Mouse (Mus musculus) limb, embryonic 12.5 days (tissue): ENCODE data around the gene Dock8. TPM values are rescaled to one million over a fixed set of nuclear protein-coding genes. Genes with fewer than 3 reads are reported as not detected.

Experiments used
- ATAC-seq: fragments of 200-750 bp; cut with Nextera tagmentation; 2 replicates; pipeline ENCODE4 v1.8.0; 2017; ENCODE audit warnings: low read depth, moderate TSS enrichment; ENCODE audit not compliant: insufficient number of reproducible peaks, insufficient read depth, low FRiP score, low TSS enrichment
- H3K27ac ChIP-seq: fragments of 300-500 bp; sonication (generic); 2 replicates; pipeline ENCODE4 v1.5.1; 2016; ENCODE audit warnings: mild to moderate bottlenecking, moderate library complexity
- H3K27me3 ChIP-seq: fragments of 300-500 bp; sonication (generic); 2 replicates; pipeline ENCODE4 v1.6.1; 2016; ENCODE audit warnings: mild to moderate bottlenecking, moderate library complexity
- H3K36me3 ChIP-seq: fragments of 300-500 bp; sonication (generic); 2 replicates; pipeline ENCODE4 v1.6.1; 2016; ENCODE audit warnings: mild to moderate bottlenecking, moderate library complexity
- H3K4me1 ChIP-seq: fragments of 300-500 bp; sonication (generic); replicated peaks from 2 replicates; pipeline ENCODE4 v1.6.1; 2016
- H3K4me2 ChIP-seq: fragments of 300-500 bp; sonication (generic); 2 replicates; pipeline ENCODE4 v1.6.1; 2016; ENCODE audit warnings: mild to moderate bottlenecking, moderate library complexity
- H3K4me3 ChIP-seq: fragments of 300-500 bp; sonication (generic); replicated peaks from 2 replicates; pipeline ENCODE4 v1.5.1; 2016; ENCODE audit warnings: mild to moderate bottlenecking
- H3K9ac ChIP-seq: fragments of 300-500 bp; sonication (generic); replicated peaks from 2 replicates; pipeline ENCODE4 v1.6.1; 2016; ENCODE audit warnings: mild to moderate bottlenecking, moderate library complexity
- H3K9me3 ChIP-seq: fragments of 300-500 bp; sonication (generic); 2 replicates; pipeline ENCODE4 v1.6.1; 2016; ENCODE audit warnings: mild to moderate bottlenecking, moderate library complexity
- WGBS: fragments of 180-500 bp; shearing (Covaris S2); methylation state at CpG from one replicate; pipeline ENCODE4 v1.1.7; 2016; 5-methylcytosine and 5-hydroxymethylcytosine counted together
- polyA plus RNA-seq: library from polyadenylated mRNA; unstranded; fragments of >200 nt; fragmentation: Nextera tagmentation; extraction: Ambion mirVana; gene quantifications from 2 replicates; pipeline ENCODE4 v1.2.1, GENCODE M21; 2016

The Dock8 gene
- polyA plus RNA-seq, 1 experiment from 2014 or later = 2.7 TPM

GRCm38 (mm10) chr19:25062188-25062856 lies 63.0 kb downstream of the Dock8 start:
- no peak for ATAC-seq
- Histone ChIP-seq H3K27me3 (no peaks in the 10 kb centered on the region), H3K4me2 (no peak overlapping the region), H3K27ac (no peak overlapping the region), H3K9me3 (no peaks in the 10 kb centered on the region), H3K9ac (no peak overlapping the region), H3K4me3 (no peak overlapping the region), H3K36me3 (no peaks in the 10 kb centered on the region), H3K4me1 (peaks cover 14% of the 10 kb centered on the region)
- 86% methylated on average over 9 of the region's 9 CpGs for WGBS

- no peaks in the 10 kb centered on the region for H3K27me3 ChIP-seq
- ATAC-seq = no peak
- no peak overlapping the region for H3K9ac ChIP-seq
- H3K4me2 ChIP-seq = no peak overlapping the region
- no peaks in the 10 kb centered on the region for H3K36me3 ChIP-seq
- no peaks in the 10 kb centered on the region for H3K9me3 ChIP-seq
- H3K4me1 ChIP-seq = peaks cover 14% of the 10 kb centered on the region
- H3K27ac ChIP-seq = no peak overlapping the region
- 82% methylated on average over 2 of the region's 2 CpGs for WGBS
- H3K4me3 ChIP-seq = no peak overlapping the region
Measured at GRCm38 (mm10) chr19:25062857-25063240, 63.5 kb downstream of the Dock8 start.

GRCm38 (mm10) chr19:25066229-25066628 lies 66.9 kb downstream of the Dock8 start:
- no peak overlapping the region for H3K27ac ChIP-seq
- 88% methylated on average over 9 of the region's 9 CpGs for WGBS
- ATAC-seq = no peak

GRCm38 (mm10) chr19:25068518-25068917 lies 69.2 kb downstream of the Dock8 start:
- Histone ChIP-seq H3K27ac (no peak overlapping the region), H3K4me3 (no peak overlapping the region), H3K9me3 (no peaks in the 10 kb centered on the region), H3K9ac (no peak overlapping the region), H3K4me1 (no peaks in the 10 kb centered on the region), H3K4me2 (no peak overlapping the region), H3K36me3 (no peaks in the 10 kb centered on the region), H3K27me3 (no peaks in the 10 kb centered on the region)
- WGBS = 86% methylated on average over 8 of the region's 8 CpGs
- ATAC-seq = no peak

More at GRCm38 (mm10) chr19:25066229-25066628, 66.9 kb downstream of the Dock8 start:
- Histone ChIP-seq H3K9ac (no peak overlapping the region), H3K4me1 (peaks cover 2% of the 10 kb centered on the region; the same call in 1 of the 2 replicates), H3K9me3 (no peaks in the 10 kb centered on the region), H3K27me3 (no peaks in the 10 kb centered on the region), H3K36me3 (no peaks in the 10 kb centered on the region), H3K4me2 (no peak overlapping the region), H3K4me3 (no peak overlapping the region)

DNA sequence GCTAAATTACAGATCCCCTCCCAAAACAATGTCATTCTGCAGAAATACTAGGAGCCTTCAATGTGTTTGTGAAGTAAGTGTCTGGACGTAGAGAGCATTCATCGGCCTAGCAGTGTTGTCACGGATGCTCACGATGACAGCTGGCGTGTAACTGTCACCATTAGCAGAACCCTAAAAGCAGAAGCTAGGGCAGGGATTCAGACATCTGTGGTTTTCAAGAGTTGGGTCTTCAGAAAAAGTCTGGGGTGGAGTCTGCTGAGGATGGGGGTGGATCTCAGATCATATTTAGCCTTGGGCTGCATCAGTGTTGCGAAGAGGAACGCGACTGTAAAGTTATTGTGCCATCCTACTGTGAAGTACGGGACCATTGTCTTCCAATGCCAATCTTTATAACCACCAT lies 73.2 kb downstream of the Dock8 start:
- H3K27ac ChIP-seq = no peak overlapping the region
- no peak for ATAC-seq
- no peaks in the 10 kb centered on the region for H3K36me3 ChIP-seq
- H3K9me3 ChIP-seq = no peaks in the 10 kb centered on the region
- H3K9ac ChIP-seq = no peak overlapping the region
- WGBS = 91% methylated on average over 9 of the region's 9 CpGs
- H3K27me3 ChIP-seq = no peaks in the 10 kb centered on the region
- no peaks in the 10 kb centered on the region for H3K4me1 ChIP-seq
- H3K4me3 ChIP-seq = no peak overlapping the region
- H3K4me2 ChIP-seq = no peak overlapping the region

GRCm38 (mm10) chr19:25074741-25075140 lies 75.4 kb downstream of the Dock8 start:
- Histone ChIP-seq H3K4me1 (no peaks in the 10 kb centered on the region), H3K4me3 (no peak overlapping the region), H3K36me3 (no peaks in the 10 kb centered on the region), H3K27ac (no peak overlapping the region), H3K27me3 (no peaks in the 10 kb centered on the region), H3K9ac (no peak overlapping the region), H3K9me3 (no peaks in the 10 kb centered on the region), H3K4me2 (no peak overlapping the region)
- 80% methylated on average over 6 of the region's 6 CpGs for WGBS
- ATAC-seq = no peak

DNA sequence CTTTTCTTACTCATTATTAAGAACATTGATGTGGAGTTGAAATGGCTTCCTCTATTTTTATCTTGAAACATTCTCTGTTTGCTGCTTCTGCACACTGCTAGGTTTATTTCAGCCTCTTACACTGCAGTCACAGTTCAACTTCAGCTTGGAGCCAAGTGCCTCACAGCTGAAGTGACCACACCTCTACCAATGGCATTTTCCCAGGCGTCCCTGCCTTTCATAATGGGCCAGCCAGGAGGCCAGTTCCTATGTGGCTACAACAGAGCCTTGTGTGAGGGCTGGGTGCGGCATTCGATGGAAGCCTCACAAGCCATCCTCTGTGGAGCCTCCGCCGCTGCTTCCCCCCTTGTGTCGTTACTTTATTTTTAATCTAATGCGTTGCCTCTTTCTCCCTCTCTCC lies 78.3 kb downstream of the Dock8 start:
- H3K27ac ChIP-seq = no peak overlapping the region
- no peak overlapping the region for H3K9ac ChIP-seq
- no peaks in the 10 kb centered on the region for H3K9me3 ChIP-seq
- H3K4me3 ChIP-seq = no peak overlapping the region
- no peaks in the 10 kb centered on the region for H3K36me3 ChIP-seq
- H3K4me1 ChIP-seq = peaks cover 2% of the 10 kb centered on the region; the same call in 1 of the 2 replicates
- no peaks in the 10 kb centered on the region for H3K27me3 ChIP-seq
- ATAC-seq = no peak
- WGBS = 75% methylated on average over 7 of the region's 7 CpGs
- H3K4me2 ChIP-seq = no peak overlapping the region

- 71% methylated on average over 8 of the region's 8 CpGs for WGBS
- Histone ChIP-seq H3K9ac (no peak overlapping the region), H3K4me2 (no peak overlapping the region), H3K36me3 (no peaks in the 10 kb centered on the region), H3K9me3 (no peaks in the 10 kb centered on the region), H3K27me3 (no peaks in the 10 kb centered on the region), H3K27ac (no peak overlapping the region), H3K4me1 (peaks cover 6% of the 10 kb centered on the region), H3K4me3 (no peak overlapping the region)
- ATAC-seq = no peak
Measured at GRCm38 (mm10) chr19:25078130-25078529, 78.8 kb downstream of the Dock8 start.

- H3K4me1 ChIP-seq = peaks cover 9% of the 10 kb centered on the region
- H3K27ac ChIP-seq = no peak overlapping the region
- no peaks in the 10 kb centered on the region for H3K9me3 ChIP-seq
- H3K27me3 ChIP-seq = no peaks in the 10 kb centered on the region
- H3K9ac ChIP-seq = no peak overlapping the region
- WGBS = 70% methylated on average over 5 of the region's 5 CpGs
- no peak overlapping the region for H3K4me3 ChIP-seq
- H3K4me2 ChIP-seq = no peak overlapping the region
- no peak for ATAC-seq
- no peaks in the 10 kb centered on the region for H3K36me3 ChIP-seq
Measured at GRCm38 (mm10) chr19:25080166-25080565, 80.8 kb downstream of the Dock8 start.

- no peak for ATAC-seq
- H3K4me3 ChIP-seq = no peak overlapping the region
Measured at GRCm38 (mm10) chr19:25082839-25083238, 83.5 kb downstream of the Dock8 start.

GRCm38 (mm10) chr19:25087181-25087580 lies 87.8 kb downstream of the Dock8 start:
- no peak overlapping the region for H3K27ac ChIP-seq
- no peaks in the 10 kb centered on the region for H3K36me3 ChIP-seq
- H3K4me2 ChIP-seq = no peak overlapping the region
- 55% methylated on average over 7 of the region's 7 CpGs for WGBS
- H3K27me3 ChIP-seq = no peaks in the 10 kb centered on the region
- no peak for ATAC-seq
- H3K9me3 ChIP-seq = no peaks in the 10 kb centered on the region
- no peak overlapping the region for H3K9ac ChIP-seq
- no peak overlapping the region for H3K4me3 ChIP-seq
- peaks cover 12% of the 10 kb centered on the region for H3K4me1 ChIP-seq

More at GRCm38 (mm10) chr19:25082839-25083238, 83.5 kb downstream of the Dock8 start:
- H3K27me3 ChIP-seq = no peaks in the 10 kb centered on the region
- no peak overlapping the region for H3K27ac ChIP-seq
- H3K9ac ChIP-seq = no peak overlapping the region
- WGBS = 63% methylated on average over 2 of the region's 2 CpGs
- peaks cover 12% of the 10 kb centered on the region for H3K4me1 ChIP-seq
- no peak overlapping the region for H3K4me2 ChIP-seq
- H3K36me3 ChIP-seq = no peaks in the 10 kb centered on the region
- H3K9me3 ChIP-seq = no peaks in the 10 kb centered on the region

DNA sequence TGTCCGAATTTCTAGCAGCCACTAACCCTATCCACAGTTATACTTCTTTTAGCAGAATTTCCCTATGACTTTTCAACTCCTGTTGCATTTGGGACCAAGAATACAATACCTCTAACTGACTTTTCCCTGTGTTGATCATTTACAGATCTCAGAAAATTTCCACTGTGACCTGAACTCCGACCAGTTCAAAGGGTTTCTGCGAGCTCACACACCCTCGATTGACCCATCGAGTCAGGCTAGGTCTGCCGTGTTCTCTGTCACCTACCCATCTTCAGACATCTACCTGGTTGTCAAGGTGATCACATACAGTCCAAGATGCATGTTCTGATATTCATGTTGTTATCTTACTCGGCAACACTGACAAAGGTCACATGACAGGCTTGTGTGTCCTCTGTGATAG lies 90.4 kb downstream of the Dock8 start:
- ATAC-seq = no peak
- no peak overlapping the region for H3K27ac ChIP-seq
- H3K9me3 ChIP-seq = no peaks in the 10 kb centered on the region
- no peak overlapping the region for H3K9ac ChIP-seq
- H3K4me2 ChIP-seq = no peak overlapping the region
- H3K4me3 ChIP-seq = no peak overlapping the region
- H3K27me3 ChIP-seq = no peaks in the 10 kb centered on the region
- H3K36me3 ChIP-seq = no peaks in the 10 kb centered on the region
- H3K4me1 ChIP-seq = 0 out of 2 replicates have a peak, but pooled peaks cover 3% of the 10 kb centered on the region
- 89% methylated on average over 7 of the region's 7 CpGs for WGBS
